Mouse (Mus musculus) E14TG2a.4 (cell line): Measurements from ENCODE around the gene Rnf168.
A peak's percentile ranks its signal among the peaks of the same experiment; 100 is the strongest.

ENCODE experiments used
- H3K27me3 ChIP-seq: 2 replicates; pipeline ENCODE4 v1.6.1; 2014; ENCODE audit warnings: low read length, control low read depth; ENCODE audit not compliant: insufficient read depth
- H3K36me3 ChIP-seq: 2 replicates; pipeline ENCODE4 v1.6.1; 2014; ENCODE audit warnings: low read length, control low read depth; ENCODE audit not compliant: insufficient read depth
- H3K4me1 ChIP-seq: replicated peaks from 2 replicates; pipeline ENCODE4 v1.6.1; 2014; ENCODE audit warnings: low read depth, low read length, control low read depth
- H3K4me3 ChIP-seq: replicated peaks from 2 replicates; pipeline ENCODE4 v1.5.1; 2014; ENCODE audit warnings: mild to moderate bottlenecking, low read length
- H3K9me3 ChIP-seq: 2 replicates; pipeline ENCODE4 v1.6.1; 2014; ENCODE audit warnings: low read length, control low read depth
- CTCF ChIP-seq: conservative IDR thresholded peaks from 2 replicates; pipeline ENCODE4 v1.5.1; 2014; ENCODE audit warnings: low read length
- NANOG ChIP-seq: IDR thresholded peaks from 2 replicates; pipeline ENCODE4 v1.6.1; 2014; ENCODE audit warnings: borderline replicate concordance, low read length, mixed read lengths
- POU5F1 ChIP-seq: IDR thresholded peaks from 2 replicates; pipeline ENCODE4 v1.6.1; 2014; ENCODE audit warnings: low read length, borderline replicate concordance

Gene Rnf168

DNA sequence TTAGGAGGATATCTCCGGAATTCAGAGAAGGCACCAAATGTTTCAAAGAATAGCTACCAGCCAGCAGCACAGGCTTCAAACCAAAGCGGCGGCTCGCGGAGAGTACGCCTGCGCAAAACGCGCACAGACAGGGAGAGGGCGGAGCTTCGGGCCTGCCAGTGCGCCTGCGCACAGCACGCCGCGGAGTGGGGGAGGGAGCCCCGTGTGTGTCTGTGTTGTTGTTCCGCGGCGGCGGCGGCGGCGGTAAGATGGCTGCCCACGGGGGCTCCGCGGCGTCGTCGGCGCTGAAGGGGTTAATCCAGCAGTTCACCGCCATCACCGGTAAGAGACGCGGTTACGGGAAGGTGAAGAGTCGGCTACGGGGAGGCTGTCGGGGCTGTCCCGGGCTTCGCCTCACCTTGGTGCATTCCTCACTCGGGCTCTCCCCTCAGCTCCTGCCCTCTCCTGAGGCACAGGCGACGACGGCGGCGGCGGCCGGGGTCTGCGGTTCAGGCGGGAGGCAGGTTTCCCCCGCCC, 54.8 kb downstream of the Rnf168 start, which contains the start of gene Ubxn7:
Gene Ubxn7 (plus strand): TSS at position 218 of the 516 bp plus-strand sequence.
- peak within 1 kb of the TSS; percentile 97 for H3K4me3 ChIP-seq
- peaks cover 59% of the 10 kb centered on the region for H3K4me1 ChIP-seq
- TF ChIP-seq CTCF (no peak), NANOG (no peak), POU5F1 (no peak)
- H3K9me3 ChIP-seq: no peaks in the 10 kb centered on the region
- H3K36me3 ChIP-seq: no peaks in the 10 kb centered on the region
- no peaks in the 10 kb centered on the region for H3K27me3 ChIP-seq

DNA sequence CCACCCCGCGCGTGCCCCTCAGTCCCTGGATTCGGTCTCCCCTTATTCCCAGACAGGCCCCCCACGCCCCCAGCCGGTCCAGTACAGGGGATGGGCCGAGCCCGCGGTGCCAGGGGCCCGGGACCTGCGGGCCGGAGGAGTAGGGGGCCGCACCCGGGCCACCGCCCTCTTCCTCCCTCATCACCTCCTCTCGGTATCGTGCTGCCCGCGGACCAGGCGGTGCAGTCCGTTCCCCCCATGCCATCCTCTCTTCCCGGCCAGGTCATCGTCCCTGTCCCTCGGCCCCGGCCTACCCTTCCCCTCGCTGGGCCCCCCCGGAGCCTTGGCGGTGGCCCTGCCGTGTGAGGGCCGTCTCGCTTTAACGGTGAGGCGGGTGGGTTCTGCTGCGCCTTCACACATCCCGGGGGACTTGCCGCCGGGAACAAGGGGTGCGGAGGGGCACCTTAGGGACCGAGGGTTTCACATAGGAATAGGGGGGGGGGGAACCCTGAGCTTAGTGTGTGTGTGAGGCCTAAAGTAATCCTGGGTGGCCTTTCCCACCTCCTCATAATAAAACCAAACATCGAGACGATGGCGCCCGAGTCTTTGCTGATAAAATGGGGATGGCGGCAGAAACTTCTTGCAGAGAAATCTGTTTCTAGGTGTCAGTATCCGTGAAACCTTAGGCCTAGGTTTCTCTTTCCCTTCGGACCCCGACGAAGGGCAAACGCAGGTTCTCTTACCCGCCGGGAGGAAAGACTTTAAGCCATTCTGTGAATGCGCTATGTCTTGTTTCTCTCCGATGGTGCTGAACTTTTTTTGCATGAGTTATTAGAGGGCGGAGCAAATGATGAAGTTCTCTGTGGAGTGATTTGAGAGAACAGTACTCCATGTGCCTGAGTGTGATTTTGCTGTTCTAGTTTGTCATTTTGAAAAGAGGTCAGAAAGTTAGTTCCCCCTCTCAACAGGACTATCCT, 55.6 kb downstream of the Rnf168 start:
- TF ChIP-seq POU5F1 (no peak), NANOG (no peak), CTCF (no peak)
- no peaks in the 10 kb centered on the region for H3K9me3 ChIP-seq
- H3K27me3 ChIP-seq: no peaks in the 10 kb centered on the region
- H3K4me3 ChIP-seq: peak overlapping the region; percentile 97
- peaks cover 62% of the 10 kb centered on the region for H3K4me1 ChIP-seq
- no peaks in the 10 kb centered on the region for H3K36me3 ChIP-seq

- TF ChIP-seq CTCF: no peak
- TF ChIP-seq NANOG: no peak
- TF ChIP-seq POU5F1: no peak
- Histone ChIP-seq H3K9me3 (no peaks in the 10 kb centered on the region), H3K4me1 (peaks cover 68% of the 10 kb centered on the region), H3K27me3 (no peaks in the 10 kb centered on the region), H3K36me3 (no peaks in the 10 kb centered on the region), H3K4me3 (no peak overlapping the region)
Measured at GRCm38 (mm10) chr16:32335146-32335545, 57.9 kb downstream of the Rnf168 start.

DNA sequence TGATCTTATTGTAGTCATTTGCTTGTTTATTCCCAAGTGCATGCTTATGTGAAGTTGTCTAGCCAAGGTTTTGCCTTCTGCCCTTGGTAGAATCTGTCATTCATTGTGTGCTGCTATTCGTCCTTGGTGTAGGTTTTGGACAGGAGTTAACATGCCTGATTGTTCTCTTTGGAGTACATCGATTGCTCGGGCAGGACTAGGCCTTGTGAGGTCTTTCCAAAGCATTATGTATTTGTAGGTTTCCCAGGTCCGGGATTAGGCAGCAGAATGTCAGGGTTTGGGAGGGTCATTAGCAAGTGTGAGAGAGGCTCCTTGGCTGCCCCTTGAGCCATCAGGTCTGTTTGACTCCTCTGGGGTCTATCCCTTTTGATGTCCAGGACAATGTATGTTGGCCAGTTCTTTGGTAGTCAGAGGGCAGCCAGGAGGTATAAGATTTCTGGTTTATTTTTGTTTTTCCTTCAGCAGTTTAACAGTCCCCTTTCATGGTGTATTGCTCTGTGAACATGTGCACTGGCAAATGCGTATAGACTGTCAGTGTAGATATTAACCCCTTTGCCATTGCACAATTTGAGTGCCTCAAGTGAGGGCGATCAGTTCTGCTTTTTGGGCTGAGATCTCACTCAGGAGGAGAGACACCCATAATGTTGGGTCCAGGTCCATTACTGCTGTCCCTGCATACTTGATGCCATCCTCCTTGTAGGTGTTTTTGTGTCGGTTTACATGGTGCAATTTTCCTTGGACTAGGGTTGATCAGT, 58.9 kb downstream of the Rnf168 start:
- Histone ChIP-seq H3K4me3 (no peak overlapping the region), H3K36me3 (no peaks in the 10 kb centered on the region), H3K4me1 (peaks cover 68% of the 10 kb centered on the region), H3K27me3 (no peaks in the 10 kb centered on the region), H3K9me3 (no peaks in the 10 kb centered on the region)
- TF ChIP-seq CTCF (no peak), POU5F1 (no peak), NANOG (no peak)

GRCm38 (mm10) chr16:32337001-32337400, 59.7 kb downstream of the Rnf168 start:
- H3K27me3 ChIP-seq: no peaks in the 10 kb centered on the region
- peaks cover 66% of the 10 kb centered on the region for H3K4me1 ChIP-seq
- TF ChIP-seq NANOG: no peak
- no peaks in the 10 kb centered on the region for H3K9me3 ChIP-seq
- H3K4me3 ChIP-seq: no peak overlapping the region
- no peaks in the 10 kb centered on the region for H3K36me3 ChIP-seq

DNA sequence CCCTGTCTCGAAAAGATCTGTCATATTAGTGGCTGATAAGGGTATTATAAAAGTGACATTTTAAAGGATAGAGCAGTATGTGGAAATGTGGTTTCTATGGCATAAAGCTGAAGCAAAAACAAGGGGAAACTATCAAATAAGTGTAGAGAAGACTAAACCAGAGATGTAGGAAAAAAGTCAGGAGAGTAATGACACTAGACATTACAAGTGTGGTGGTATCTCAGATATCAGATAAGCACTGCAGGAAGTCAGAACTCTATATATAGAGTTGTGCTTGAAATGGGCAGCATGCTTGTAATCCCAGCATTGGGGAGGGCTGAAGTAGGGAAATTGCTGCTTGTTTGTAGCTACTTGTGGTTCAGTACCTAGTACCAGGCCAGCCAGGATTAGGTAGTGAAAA, 63.2 kb downstream of the Rnf168 start:
- H3K4me1 ChIP-seq: peaks cover 59% of the 10 kb centered on the region
- TF ChIP-seq NANOG (no peak), POU5F1 (no peak), CTCF (no peak)
- H3K36me3 ChIP-seq: 0 out of 2 replicates have a peak, but pooled peaks cover 3% of the 10 kb centered on the region
- no peaks in the 10 kb centered on the region for H3K9me3 ChIP-seq
- no peak overlapping the region for H3K4me3 ChIP-seq
- no peaks in the 10 kb centered on the region for H3K27me3 ChIP-seq

DNA sequence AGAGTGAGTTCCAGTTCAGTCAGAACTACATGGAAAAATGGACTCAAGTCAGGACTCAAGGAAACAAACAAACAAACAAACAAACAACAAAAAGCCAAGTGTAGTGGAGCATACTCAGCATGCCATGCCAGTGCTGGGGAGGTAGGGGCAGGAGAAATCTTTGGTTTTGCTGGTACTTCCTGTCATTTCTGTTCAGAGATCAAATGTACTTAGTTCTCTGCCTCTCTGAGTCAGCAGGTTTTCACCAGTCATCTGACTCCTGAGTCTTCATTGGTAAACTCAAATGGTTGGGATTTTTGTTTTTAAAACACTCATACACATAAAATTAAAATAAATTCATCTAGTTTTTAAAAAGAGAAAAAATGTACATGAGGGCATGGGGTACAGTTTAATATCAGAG, 68.3 kb downstream of the Rnf168 start:
- H3K27me3 ChIP-seq: no peaks in the 10 kb centered on the region
- H3K4me1 ChIP-seq: peaks cover 39% of the 10 kb centered on the region
- no peaks in the 10 kb centered on the region for H3K9me3 ChIP-seq
- no peak overlapping the region for H3K4me3 ChIP-seq
- no peak for TF ChIP-seq NANOG
- TF ChIP-seq CTCF: no peak
- no peak for TF ChIP-seq POU5F1
- peaks cover 4% of the 10 kb centered on the region; the same call in 1 of the 2 replicates for H3K36me3 ChIP-seq

DNA sequence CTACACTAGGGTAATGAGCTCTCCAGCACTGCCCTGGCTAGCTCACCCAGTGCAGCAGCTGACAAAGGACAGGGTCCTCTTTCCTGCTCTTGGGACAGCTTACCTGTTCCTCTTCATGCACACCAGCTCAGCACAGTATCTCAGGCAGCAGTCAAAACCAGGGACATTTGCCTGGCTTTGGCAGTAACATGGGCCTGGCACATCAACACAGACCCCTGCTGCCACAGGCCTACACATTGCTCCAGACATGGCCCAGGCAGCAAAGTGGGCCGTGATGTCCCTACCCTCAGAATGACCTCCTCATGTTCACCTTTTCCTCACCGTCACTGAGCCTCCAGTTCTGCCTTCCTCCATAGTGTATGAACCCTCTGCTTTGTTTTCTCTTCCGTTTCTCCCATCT, 73.5 kb downstream of the Rnf168 start:
- Histone ChIP-seq H3K4me3 (no peak overlapping the region), H3K36me3 (peaks cover 44% of the 10 kb centered on the region), H3K4me1 (peaks cover 27% of the 10 kb centered on the region), H3K27me3 (no peaks in the 10 kb centered on the region), H3K9me3 (no peaks in the 10 kb centered on the region)
- no peak for TF ChIP-seq NANOG
- no peak for TF ChIP-seq CTCF
- no peak for TF ChIP-seq POU5F1
